Mouse (Mus musculus) neural tube, embryonic 14.5 days (tissue): ENCODE measurements around the gene Zkscan14. TPM values are rescaled to one million over a fixed set of nuclear protein-coding genes. Genes with fewer than 3 reads are reported as not detected.

Source experiments
- ATAC-seq: fragments of 200-750 bp; cut with Nextera tagmentation; 2 replicates; pipeline ENCODE4 v1.8.0; 2017; ENCODE audit warnings: low read depth, mild to moderate bottlenecking, moderate TSS enrichment, moderate library complexity
- H3K27ac ChIP-seq: fragments of 300-500 bp; sonication (generic); 2 replicates; pipeline ENCODE4 v1.5.1; 2014; ENCODE audit warnings: low read depth, mild to moderate bottlenecking, control low read depth, low read length, moderate library complexity, mixed read lengths
- H3K27me3 ChIP-seq: fragments of 300-500 bp; sonication (generic); 2 replicates; pipeline ENCODE4 v1.6.1; 2014; ENCODE audit warnings: low read length; ENCODE audit not compliant: control insufficient read depth, insufficient read depth
- H3K36me3 ChIP-seq: fragments of 300-500 bp; sonication (generic); 2 replicates; pipeline ENCODE4 v1.6.1; 2014; ENCODE audit warnings: low read length, mixed read lengths; ENCODE audit not compliant: control insufficient read depth, insufficient read depth
- H3K4me1 ChIP-seq: fragments of 300-500 bp; sonication (generic); 2 replicates; pipeline ENCODE4 v1.6.1; 2014; ENCODE audit warnings: low read length; ENCODE audit not compliant: control insufficient read depth, insufficient read depth
- H3K4me2 ChIP-seq: fragments of 300-500 bp; sonication (generic); 2 replicates; pipeline ENCODE4 v1.6.1; 2014; ENCODE audit warnings: mild to moderate bottlenecking, low read depth, low read length, control low read depth
- H3K4me3 ChIP-seq: fragments of 300-500 bp; sonication (generic); 2 replicates; pipeline ENCODE4 v1.5.1; 2014; ENCODE audit warnings: low read depth, low read length, control low read depth, mixed read lengths
- H3K9ac ChIP-seq: fragments of 300-500 bp; sonication (generic); replicated peaks from 2 replicates; pipeline ENCODE4 v1.6.1; 2014; ENCODE audit warnings: low read depth, mild to moderate bottlenecking, control low read depth, low read length, mixed read lengths
- H3K9me3 ChIP-seq: fragments of 300-500 bp; sonication (generic); 2 replicates; pipeline ENCODE4 v1.6.1; 2016; ENCODE audit warnings: low read length; ENCODE audit not compliant: control insufficient read depth
- WGBS: fragments of 180-500 bp; shearing (Covaris S2); extraction: QIAGEN DNeasy Blood & Tissue Kit; methylation state at CpG from one replicate; pipeline ENCODE4 v1.1.7; 2014; 5-methylcytosine and 5-hydroxymethylcytosine counted together
- polyA plus RNA-seq: library from polyadenylated mRNA; unstranded; fragments of >200 nt; fragmentation: Nextera tagmentation; extraction: Ambion mirVana; gene quantifications from 2 replicates; pipeline ENCODE4 v1.2.1, GENCODE M21; 2014

Gene Zkscan14
- polyA plus RNA-seq, 1 experiment from 2014 or later = 17.0 TPM

- WGBS = 89% methylated on average over 6 of the region's 6 CpGs
- Histone ChIP-seq H3K9me3 (no peaks in the 10 kb centered on the region), H3K9ac (no peak overlapping the region), H3K36me3 (no peaks in the 10 kb centered on the region), H3K4me1 (peaks cover 9% of the 10 kb centered on the region; the same call in 1 of the 2 replicates), H3K4me3 (no peak overlapping the region), H3K27ac (no peak overlapping the region), H3K4me2 (no peak overlapping the region), H3K27me3 (no peaks in the 10 kb centered on the region)
- no peak for ATAC-seq
Measured at GRCm38 (mm10) chr5:145207954-145208353, 6.3 kb upstream of the Zkscan14 start.

- H3K4me1 ChIP-seq = peaks cover 9% of the 10 kb centered on the region; the same call in 1 of the 2 replicates
- no peaks in the 10 kb centered on the region for H3K27me3 ChIP-seq
- H3K9me3 ChIP-seq = no peaks in the 10 kb centered on the region
- H3K4me2 ChIP-seq = no peak overlapping the region
- 97% methylated on average over 6 of the region's 6 CpGs for WGBS
- ATAC-seq = no peak
- H3K4me3 ChIP-seq = no peak overlapping the region
- no peak overlapping the region for H3K9ac ChIP-seq
- no peak overlapping the region for H3K27ac ChIP-seq
- H3K36me3 ChIP-seq = no peaks in the 10 kb centered on the region
Measured at GRCm38 (mm10) chr5:145207385-145207784, 5.7 kb upstream of the Zkscan14 start.

- Histone ChIP-seq H3K27me3 (no peaks in the 10 kb centered on the region), H3K36me3 (no peaks in the 10 kb centered on the region), H3K9me3 (no peaks in the 10 kb centered on the region), H3K27ac (no peak overlapping the region), H3K4me3 (peak overlapping the region; percentile 39), H3K4me1 (peaks cover 19% of the 10 kb centered on the region), H3K4me2 (peak overlapping the region; percentile 45), H3K9ac (no peak overlapping the region)
- 24% methylated on average over 9 of the region's 9 CpGs for WGBS
- no peak for ATAC-seq
Measured at GRCm38 (mm10) chr5:145205041-145205440, 3.4 kb upstream of the Zkscan14 start.

- no peaks in the 10 kb centered on the region for H3K9me3 ChIP-seq
- no peaks in the 10 kb centered on the region for H3K27me3 ChIP-seq
- peak within 1 kb of the TSS; percentile 39 for H3K4me3 ChIP-seq
- H3K27ac ChIP-seq = peak within 1 kb of the TSS; percentile 80
- peak within 1 kb of the TSS; percentile 45 for H3K4me2 ChIP-seq
- no peak within 1 kb of the TSS for H3K9ac ChIP-seq
- under 1% methylated on average over 22 of the region's 22 CpGs for WGBS
- H3K4me1 ChIP-seq = peaks cover 19% of the 10 kb centered on the region
- H3K36me3 ChIP-seq = no peaks in the 10 kb centered on the region
- peak; percentile 94 for ATAC-seq
Measured at GRCm38 (mm10) chr5:145203936-145204691, 2.4 kb upstream of the Zkscan14 start, which contains the start of gene Zkscan5. TSS of gene Zkscan5 (plus strand) at chr5:145204562.

GRCm38 (mm10) chr5:145202446-145202845 is 778 bp upstream of the Zkscan14 start:
- no peak overlapping the region for H3K4me2 ChIP-seq
- no peaks in the 10 kb centered on the region for H3K9me3 ChIP-seq
- H3K27ac ChIP-seq = no peak overlapping the region
- no peaks in the 10 kb centered on the region for H3K27me3 ChIP-seq
- no peaks in the 10 kb centered on the region for H3K36me3 ChIP-seq
- H3K4me1 ChIP-seq = peaks cover 19% of the 10 kb centered on the region
- 56% methylated on average over 3 of the region's 3 CpGs for WGBS
- H3K4me3 ChIP-seq = no peak overlapping the region
- ATAC-seq = no peak
- H3K9ac ChIP-seq = no peak overlapping the region

GRCm38 (mm10) chr5:145200387-145200786 is 1.3 kb downstream of the Zkscan14 start:
- H3K9ac ChIP-seq = no peak overlapping the region
- WGBS = 80% methylated on average over 7 of the region's 7 CpGs
- no peak overlapping the region for H3K27ac ChIP-seq
- no peaks in the 10 kb centered on the region for H3K27me3 ChIP-seq
- H3K4me2 ChIP-seq = 0 out of 2 replicates have a peak overlapping the region, but pooled peaks have one; percentile 88
- H3K36me3 ChIP-seq = peaks cover 3% of the 10 kb centered on the region; the same call in 1 of the 2 replicates
- peaks cover 16% of the 10 kb centered on the region for H3K4me1 ChIP-seq
- no peaks in the 10 kb centered on the region for H3K9me3 ChIP-seq
- ATAC-seq = no peak
- no peak overlapping the region for H3K4me3 ChIP-seq

GRCm38 (mm10) chr5:145191962-145192361 is 9.7 kb downstream of the Zkscan14 start, which contains the start of gene Atp5j2:
TSS of gene Atp5j2 (minus strand) at chr5:145192062.
- H3K4me1 ChIP-seq = peaks cover 13% of the 10 kb centered on the region; the same call in 1 of the 2 replicates
- H3K27ac ChIP-seq = peak within 1 kb of the TSS; percentile 80
- H3K4me2 ChIP-seq = peak within 1 kb of the TSS; percentile 94
- WGBS = 88% methylated on average over 2 of the region's 2 CpGs
- ATAC-seq = peak; percentile 18; the same call in 1 of the 2 replicates
- H3K36me3 ChIP-seq = peaks cover 20% of the 10 kb centered on the region
- H3K9ac ChIP-seq = peak within 1 kb of the TSS; percentile 80
- H3K27me3 ChIP-seq = no peaks in the 10 kb centered on the region
- H3K4me3 ChIP-seq = peak within 1 kb of the TSS; percentile 69
- H3K9me3 ChIP-seq = no peaks in the 10 kb centered on the region

GRCm38 (mm10) chr5:145190875-145191798 is 10.5 kb downstream of the Zkscan14 start:
- Histone ChIP-seq H3K27me3 (no peaks in the 10 kb centered on the region), H3K4me1 (peaks cover 13% of the 10 kb centered on the region; the same call in 1 of the 2 replicates), H3K9ac (peak overlapping the region; percentile 80), H3K4me3 (peak overlapping the region; percentile 69), H3K4me2 (peak overlapping the region; percentile 94), H3K36me3 (peaks cover 27% of the 10 kb centered on the region), H3K9me3 (no peaks in the 10 kb centered on the region), H3K27ac (peak overlapping the region; percentile 80)
- ATAC-seq = peak; percentile 90
- under 1% methylated on average over 41 of the region's 41 CpGs for WGBS
